Mouse (Mus musculus) G1E (cell line): ENCODE results near the gene Tmod2. TPM values are rescaled to one million over a fixed set of nuclear protein-coding genes. Genes with fewer than 3 reads are reported as not detected.

Experiments
- ATAC-seq: 2 replicates; pipeline ENCODE4 v1.8.0; 2016; ENCODE audit warnings: mild to moderate bottlenecking; ENCODE audit not compliant: insufficient number of reproducible peaks, poor library complexity, low FRiP score, severe bottlenecking; ENCODE audit errors: extremely low read depth
- DNase-seq: peaks from one replicate; pipeline ENCODE4 v3.0.0; 2012; ENCODE audit warnings: low spot score
- H3K27me3 ChIP-seq: 2 replicates; pipeline ENCODE4 v1.6.1; 2012; ENCODE audit warnings: mild to moderate bottlenecking, low read length, inconsistent platforms; ENCODE audit not compliant: insufficient read depth
- H3K36me3 ChIP-seq: replicated peaks from 2 replicates; pipeline ENCODE3; 2012; ENCODE audit warnings: mild to moderate bottlenecking, inconsistent platforms
- H3K4me1 ChIP-seq: 2 replicates; pipeline ENCODE4 v1.6.1; 2012; ENCODE audit warnings: low read depth, low read length, inconsistent platforms, mixed read lengths; ENCODE audit not compliant: insufficient read depth
- H3K4me3 ChIP-seq: 2 replicates; pipeline ENCODE4 v1.5.1; 2012; ENCODE audit warnings: low read depth, mild to moderate bottlenecking, inconsistent platforms, low read length, moderate library complexity, mixed read lengths
- H3K9me3 ChIP-seq: replicated peaks from 2 replicates; pipeline ENCODE4 v1.6.1; 2012; ENCODE audit warnings: inconsistent platforms
- CTCF ChIP-seq: IDR thresholded peaks from 2 replicates; pipeline ENCODE4 v1.5.1; 2012; ENCODE audit warnings: low read depth, low read length, inconsistent platforms, mixed read lengths
- GATA1 ChIP-seq: IDR thresholded peaks from 2 replicates; pipeline ENCODE4 v1.6.1; 2012; ENCODE audit warnings: borderline replicate concordance, low read length, inconsistent platforms, mixed read lengths
- GATA2 ChIP-seq: IDR thresholded peaks from 2 replicates; pipeline ENCODE4 v1.6.1; 2012; ENCODE audit warnings: low read depth, low read length, inconsistent platforms, borderline replicate concordance
- POLR2AphosphoS5 ChIP-seq: IDR thresholded peaks from 2 replicates; pipeline ENCODE4 v1.6.1; 2012; ENCODE audit warnings: low read depth, low read length, inconsistent platforms; ENCODE audit not compliant: insufficient replicate concordance
- TAL1 ChIP-seq: conservative IDR thresholded peaks from 2 replicates; pipeline ENCODE4 v1.6.1; 2012; ENCODE audit warnings: low read depth, low read length, inconsistent platforms, mixed read lengths
- polyA plus RNA-seq: library from polyadenylated mRNA; stranded (reverse); fragments of >175 nt; gene quantifications from 2 replicates; pipeline ENCODE4 v1.2.3, GENCODE M21; 2012
- total RNA-seq, 2 experiments: library from RNA; stranded (forward) in 1 of 2; stranded (reverse) in 1 of 2; fragments of 200-1000 nt in 1 of 2; fragments of >200 nt in 1 of 2; fragmentation: Nextera tagmentation in 1 of 2; gene quantifications; 2 replicates each; pipeline ENCODE4 v1.2.3; 2014 to 2017

Gene Tmod2
- total and polyA plus RNA-seq, 3 experiments: 0.38 TPM; not detected in 2

DNA sequence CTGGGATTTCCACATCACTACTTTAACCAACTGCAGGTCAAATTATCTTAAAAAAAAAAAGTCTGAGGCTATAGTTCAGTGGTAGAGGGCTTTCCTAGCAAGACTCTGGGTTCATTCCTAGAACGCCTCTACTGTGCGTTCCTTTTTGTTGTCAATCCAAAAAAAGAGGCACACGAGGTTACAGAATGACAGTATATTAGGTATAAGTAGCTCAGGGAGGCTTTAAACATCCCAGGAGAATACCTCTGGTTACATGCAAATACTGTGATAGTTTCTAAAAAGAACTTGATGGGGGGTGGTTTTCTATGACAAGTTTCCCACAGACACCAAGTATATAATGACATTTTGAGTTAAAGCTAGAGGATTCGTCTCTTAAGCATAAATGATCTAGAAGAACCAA lies 3.6 kb downstream of the Tmod2 start:
- Histone ChIP-seq H3K9me3 (no peaks in the 10 kb centered on the region), H3K27me3 (peaks cover 6% of the 10 kb centered on the region; the same call in 1 of the 2 replicates), H3K4me1 (no peaks in the 10 kb centered on the region), H3K4me3 (no peak overlapping the region), H3K36me3 (no peaks in the 10 kb centered on the region)
- TF ChIP-seq CTCF (no peak), POLR2AphosphoS5 (no peak), GATA2 (no peak), GATA1 (no peak), TAL1 (no peak)
- DNase-seq (no peak), ATAC-seq (no peak)

DNA sequence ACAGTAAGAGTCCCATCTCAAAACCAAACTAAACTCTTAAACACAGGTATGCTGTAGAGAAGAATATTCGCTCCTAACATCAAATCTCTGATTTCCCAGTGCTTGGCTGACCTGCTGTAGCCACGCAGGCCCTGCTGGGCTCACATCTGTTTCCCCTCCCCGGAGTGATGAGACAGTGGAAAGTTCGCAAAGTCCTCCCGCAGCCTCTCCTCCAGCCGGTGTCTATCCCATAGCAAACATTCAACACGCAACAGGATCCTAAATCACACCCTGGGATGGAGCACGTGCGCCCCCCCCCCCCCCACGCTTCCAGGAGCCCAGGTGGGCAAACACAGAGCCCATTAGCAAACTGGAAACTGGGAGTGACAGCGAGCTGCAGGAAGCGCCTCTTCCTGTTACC lies 9.6 kb downstream of the Tmod2 start:
- Histone ChIP-seq H3K4me3 (no peak overlapping the region), H3K9me3 (no peaks in the 10 kb centered on the region), H3K4me1 (no peaks in the 10 kb centered on the region), H3K36me3 (no peaks in the 10 kb centered on the region), H3K27me3 (peaks cover 7% of the 10 kb centered on the region; the same call in 1 of the 2 replicates)
- DNase-seq (no peak), ATAC-seq (no peak)
- no peak for TF ChIP-seq POLR2AphosphoS5
- no peak for TF ChIP-seq GATA1

DNA sequence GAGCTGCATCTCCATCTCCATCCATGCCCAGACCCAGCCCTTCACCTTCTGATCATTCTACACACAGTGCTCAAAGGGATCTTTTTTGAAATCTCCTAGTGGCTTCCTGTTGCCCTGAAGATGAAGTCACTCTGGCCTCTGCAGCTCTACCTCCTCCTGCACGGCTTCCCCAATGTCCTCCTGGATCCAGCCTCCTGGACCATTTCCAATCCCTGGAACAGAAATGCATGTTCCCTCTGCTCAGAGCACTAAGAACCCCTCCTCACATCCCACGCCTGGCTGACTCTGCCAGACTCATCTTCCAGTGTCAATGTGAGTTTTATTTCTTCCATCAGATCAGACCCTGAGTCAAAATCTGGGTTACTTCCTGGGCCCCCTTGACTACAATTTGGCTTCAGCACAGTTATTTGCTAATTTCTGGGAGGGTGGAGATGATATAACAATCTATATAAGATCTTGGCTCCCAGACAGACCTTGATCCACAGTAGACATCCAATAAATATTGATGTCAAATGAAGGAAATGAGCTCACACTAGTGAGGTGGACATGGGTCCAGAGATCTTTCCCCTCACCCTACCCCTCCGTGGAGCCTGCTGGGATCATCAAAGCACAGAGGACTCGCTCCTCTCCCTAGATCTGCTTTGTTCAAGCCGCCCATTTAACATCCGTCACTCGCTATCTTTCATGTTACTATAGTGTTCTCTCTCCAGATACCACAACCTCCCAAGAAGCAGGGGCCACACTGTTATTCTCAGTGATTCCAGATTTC lies 10.8 kb downstream of the Tmod2 start:
- ATAC-seq (no peak), DNase-seq (no peak)
- no peaks in the 10 kb centered on the region for H3K4me1 ChIP-seq
- H3K36me3 ChIP-seq: no peaks in the 10 kb centered on the region
- H3K9me3 ChIP-seq: no peaks in the 10 kb centered on the region
- H3K4me3 ChIP-seq: no peak overlapping the region
- TF ChIP-seq CTCF: no peak
- no peak for TF ChIP-seq TAL1
- TF ChIP-seq POLR2AphosphoS5: no peak
- no peak for TF ChIP-seq GATA1
- no peak for TF ChIP-seq GATA2
- peaks cover 7% of the 10 kb centered on the region; the same call in 1 of the 2 replicates for H3K27me3 ChIP-seq

DNA sequence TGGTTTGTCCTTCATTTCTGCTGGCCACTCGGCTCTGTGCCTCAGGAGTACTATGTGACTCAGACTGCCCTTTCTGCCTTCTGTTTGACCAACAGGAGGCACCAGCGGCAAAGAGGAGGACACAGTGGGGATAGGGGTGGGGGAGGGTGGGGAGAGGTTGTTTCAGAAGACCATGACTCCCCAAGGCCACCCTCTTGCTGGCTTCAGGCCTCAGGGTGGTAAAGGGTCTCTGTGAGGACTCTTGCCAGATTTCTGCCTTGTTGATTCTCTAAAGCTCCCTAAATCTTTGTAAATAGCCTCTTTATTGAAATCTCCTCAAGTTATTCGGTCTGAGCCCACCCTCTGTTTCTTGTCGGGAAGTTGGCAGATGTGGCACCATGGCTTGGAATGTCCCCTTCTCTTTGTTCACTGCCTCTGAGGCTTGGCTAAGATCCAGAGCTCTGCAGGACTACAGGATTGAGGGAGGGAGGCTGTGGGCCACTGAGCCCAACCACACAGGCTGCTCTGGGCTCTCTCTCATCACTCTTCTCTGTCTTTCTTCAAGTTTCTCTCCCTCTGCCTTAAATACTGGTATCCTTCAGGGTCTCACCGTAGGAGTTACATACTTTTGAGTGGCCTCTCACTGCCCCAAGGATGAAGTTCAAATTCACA lies 11.8 kb downstream of the Tmod2 start:
- Histone ChIP-seq H3K27me3 (peaks cover 7% of the 10 kb centered on the region; the same call in 1 of the 2 replicates), H3K4me1 (no peaks in the 10 kb centered on the region), H3K9me3 (no peaks in the 10 kb centered on the region), H3K36me3 (no peaks in the 10 kb centered on the region), H3K4me3 (no peak overlapping the region)
- DNase-seq: no peak
- TF ChIP-seq CTCF: no peak
- no peak for TF ChIP-seq GATA1
- no peak for TF ChIP-seq TAL1
- TF ChIP-seq POLR2AphosphoS5: no peak
- no peak for TF ChIP-seq GATA2
- ATAC-seq: no peak

DNA sequence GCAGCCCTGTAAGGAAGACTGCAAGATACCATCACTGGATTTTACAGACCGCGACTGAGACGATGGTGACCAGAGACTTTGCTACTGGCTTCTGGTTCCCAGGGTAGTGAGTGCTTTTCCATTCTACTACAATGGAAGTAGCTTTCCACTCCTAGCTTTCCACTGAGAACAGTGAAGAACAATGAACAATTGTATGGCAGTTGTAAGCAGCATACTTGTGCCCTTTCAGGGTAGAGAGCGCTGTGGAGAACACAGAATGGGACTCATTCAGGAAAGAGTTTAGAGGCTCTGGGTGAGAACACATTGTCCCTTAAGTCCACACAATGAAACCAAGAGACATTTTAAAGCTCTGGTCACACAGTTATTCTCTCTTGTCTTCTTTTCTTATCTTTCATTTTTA lies 13.5 kb downstream of the Tmod2 start:
- TF ChIP-seq GATA2: no peak
- TF ChIP-seq CTCF: no peak
- no peak for TF ChIP-seq TAL1
- no peak for TF ChIP-seq GATA1
- no peak for TF ChIP-seq POLR2AphosphoS5
- peaks cover 7% of the 10 kb centered on the region; the same call in 1 of the 2 replicates for H3K27me3 ChIP-seq
- no peaks in the 10 kb centered on the region for H3K9me3 ChIP-seq
- ATAC-seq (no peak), DNase-seq (no peak)
- H3K36me3 ChIP-seq: no peaks in the 10 kb centered on the region
- no peaks in the 10 kb centered on the region for H3K4me1 ChIP-seq
- no peak overlapping the region for H3K4me3 ChIP-seq

DNA sequence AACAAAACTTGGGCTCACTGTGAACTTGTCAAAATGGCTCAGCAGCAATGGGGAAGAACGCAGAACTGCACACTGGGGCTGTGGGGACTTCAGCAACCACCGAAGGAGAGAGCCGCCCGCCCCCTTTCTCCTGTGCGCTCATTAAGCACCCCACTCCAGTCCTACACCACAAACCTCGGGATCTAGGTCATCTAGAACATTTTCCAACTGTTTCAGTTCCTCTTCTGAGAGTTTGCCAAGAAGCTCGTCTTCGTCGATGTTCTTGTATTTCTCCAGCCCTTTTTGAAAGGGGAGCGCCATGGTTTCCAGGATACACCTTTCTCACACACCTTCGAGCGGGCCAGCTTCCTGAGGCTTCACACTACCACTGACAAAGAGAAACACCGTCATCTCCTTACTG lies 14.1 kb downstream of the Tmod2 start:
- Histone ChIP-seq H3K4me1 (no peaks in the 10 kb centered on the region), H3K36me3 (no peaks in the 10 kb centered on the region), H3K4me3 (no peak overlapping the region), H3K27me3 (peaks cover 10% of the 10 kb centered on the region), H3K9me3 (no peaks in the 10 kb centered on the region)
- TF ChIP-seq GATA1 (no peak), TAL1 (no peak)
- no peak for DNase-seq
- ATAC-seq: no peak
